Mouse (Mus musculus) left cerebral cortex, postnatal 10 days (tissue): ENCODE data around the gene Clic5. TPM values are rescaled to one million over a fixed set of nuclear protein-coding genes. Genes with fewer than 3 reads are reported as not detected.

Experiments
- DNase-seq, 2 experiments: peaks; one replicate each; pipeline ENCODE4 v3.0.0; 2021 to 2022; ENCODE audit warnings: low spot score in 2 of 2, mixed read lengths in 1 of 2; ENCODE audit errors: extremely low spot score in 1 of 2
- intact Hi-C: fragments of 180-260 bp; cut with DNase I; formaldehyde crosslinking; loops from one replicate; pipeline ENCODE4 v1.15.1; 2025
- total RNA-seq, 2 experiments: library from RNA; stranded (reverse); gene quantifications; 2 replicates each; pipeline ENCODE4 v1.2.3; 2021

Gene Clic5
- total RNA-seq, 2 experiments from 2014 or later: 2.3 to 2.7 TPM

DNA sequence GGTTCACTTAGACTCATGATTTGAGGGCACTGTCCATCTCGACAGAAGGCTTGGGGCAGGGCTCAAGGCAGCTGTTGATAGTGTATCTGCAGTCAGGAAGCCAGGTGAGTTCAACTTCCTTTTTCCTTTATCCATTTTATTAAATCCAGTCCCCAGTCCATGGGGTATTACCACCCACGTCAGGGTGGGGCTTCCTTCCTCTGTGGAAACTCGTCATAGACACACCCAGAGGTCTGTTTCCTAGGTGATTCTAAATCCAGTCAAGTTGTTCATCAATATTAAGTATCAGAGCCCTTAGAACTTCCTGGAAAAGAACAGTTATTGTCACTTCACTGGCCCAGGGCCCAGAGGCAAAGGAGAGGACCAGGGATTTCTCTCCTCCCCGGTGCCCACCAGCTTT, 61.2 kb downstream of the Clic5 start:
- intact Hi-C loops: no loop called here
- DNase-seq: no peak

GRCm38 (mm10) chr17:44252653-44253052, 64.3 kb downstream of the Clic5 start:
- DNase-seq: no peak
- intact Hi-C loops: loop anchor here (10.0 kb wide), 1 partner anchor 368 kb away; no protein-coding TSS in a partner anchor

- intact Hi-C loops: loop anchor here (5.0 to 10.0 kb wide), 2 partner anchors 102 to 370 kb away; no protein-coding TSS in a partner anchor
- no peak for DNase-seq
Observed at GRCm38 (mm10) chr17:44254698-44255097, 66.3 kb downstream of the Clic5 start.

GRCm38 (mm10) chr17:44256583-44256982, 68.2 kb downstream of the Clic5 start:
- DNase-seq: peak; percentile 61 to 79
- intact Hi-C loops: loop anchor here (5.0 to 10.0 kb wide), 2 partner anchors 104 to 372 kb away; no protein-coding TSS in a partner anchor

GRCm38 (mm10) chr17:44259245-44259644, 70.9 kb downstream of the Clic5 start:
- intact Hi-C loops: loop anchor here (5.0 to 10.0 kb wide), 2 partner anchors 107 to 374 kb away; no protein-coding TSS in a partner anchor
- no peak for DNase-seq

DNA sequence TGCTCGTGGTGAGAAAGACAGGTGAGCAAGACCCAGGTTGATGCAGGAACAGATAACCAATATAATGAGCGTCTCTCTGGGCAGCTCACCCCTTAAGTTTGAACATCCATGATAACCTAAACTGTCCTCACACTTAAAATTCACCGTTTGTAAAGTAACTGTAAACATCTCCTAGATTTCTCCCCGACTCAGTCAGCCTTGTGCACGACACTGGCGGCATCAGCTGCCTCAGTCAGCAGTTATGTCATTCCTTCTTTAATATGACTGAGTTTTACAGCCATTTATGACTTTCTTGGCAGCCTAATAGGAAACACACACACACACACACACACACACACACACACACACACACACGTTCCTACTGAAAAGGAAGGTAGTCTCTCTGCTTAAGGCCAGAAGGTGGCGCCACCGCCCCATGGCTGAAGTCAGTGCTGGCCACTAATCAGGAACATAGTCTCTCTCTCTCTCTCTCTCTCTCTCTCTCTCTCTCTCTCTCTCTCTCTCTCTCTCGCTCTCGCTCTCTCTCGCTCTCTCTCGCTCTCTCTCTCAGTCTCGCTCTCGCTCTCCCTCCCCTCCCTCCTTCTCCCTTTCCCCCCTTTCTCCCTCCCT, 73.3 kb downstream of the Clic5 start:
- DNase-seq: peak; percentile 61 to 75
- intact Hi-C loops: loop anchor here (5.0 to 10.0 kb wide), 4 partner anchors 473 to 1143 kb away; no protein-coding TSS in a partner anchor

GRCm38 (mm10) chr17:44270043-44270442, 81.7 kb downstream of the Clic5 start:
- intact Hi-C loops: no loop called here
- no peak for DNase-seq

DNA sequence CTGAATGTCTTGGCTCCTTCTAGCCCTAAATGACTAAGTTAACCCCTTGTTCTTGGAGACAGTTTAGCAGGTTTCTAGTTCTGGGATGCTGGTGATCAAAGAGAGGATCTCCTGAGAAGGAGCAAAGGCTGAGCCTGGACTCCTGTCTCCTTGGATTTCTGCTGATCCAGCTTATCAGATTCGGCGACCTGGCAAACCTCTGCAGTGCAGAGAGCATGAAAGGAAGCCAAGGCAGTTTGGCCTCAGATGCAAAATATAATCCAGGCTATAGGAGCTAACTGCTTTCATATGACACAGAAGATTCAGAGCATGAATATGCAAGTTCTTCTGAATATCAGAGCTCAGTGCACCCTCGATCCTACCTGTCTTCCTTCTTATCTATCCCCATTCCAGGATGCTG, 83.0 kb downstream of the Clic5 start:
- intact Hi-C loops: no loop called here
- DNase-seq: no peak

DNA sequence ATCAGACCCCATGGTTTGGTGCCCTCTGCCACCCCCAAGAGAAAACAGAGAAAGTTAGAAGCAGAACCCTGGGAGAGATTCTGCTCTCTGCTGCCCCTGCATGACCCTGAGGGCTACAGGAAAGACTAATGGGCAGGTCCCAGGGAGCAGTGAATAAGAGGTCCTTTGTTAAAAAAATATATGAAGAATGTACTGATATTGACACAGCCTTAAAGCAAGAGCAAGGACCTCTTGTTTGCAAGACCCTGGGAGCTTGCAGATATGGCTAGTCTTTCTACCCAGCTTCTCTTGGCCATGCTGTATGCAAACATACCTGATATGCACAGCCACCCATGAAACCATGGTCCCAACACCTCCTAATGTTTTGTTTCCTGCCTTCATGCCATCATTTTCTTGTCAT, 86.4 kb downstream of the Clic5 start:
- intact Hi-C loops: no loop called here
- no peak for DNase-seq

DNA sequence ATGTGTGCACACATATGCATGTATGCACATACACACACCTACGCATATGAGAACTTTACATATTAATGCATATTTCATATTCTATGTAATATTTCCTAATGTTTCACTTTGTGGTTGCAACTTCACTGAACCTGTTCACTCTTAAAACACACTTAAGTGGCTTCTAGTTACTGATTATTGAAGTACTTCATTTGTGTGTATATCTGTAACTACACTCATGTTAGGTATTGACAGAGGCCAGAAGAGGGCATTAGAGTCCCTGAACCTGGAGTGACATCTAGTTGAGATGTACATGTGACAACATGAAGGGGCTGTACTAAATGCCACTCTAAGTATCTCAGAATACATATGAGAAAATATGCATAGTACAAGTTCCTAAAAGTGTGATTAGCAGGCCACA, 99.9 kb downstream of the Clic5 start:
- intact Hi-C loops: no loop called here
- no peak for DNase-seq

DNA sequence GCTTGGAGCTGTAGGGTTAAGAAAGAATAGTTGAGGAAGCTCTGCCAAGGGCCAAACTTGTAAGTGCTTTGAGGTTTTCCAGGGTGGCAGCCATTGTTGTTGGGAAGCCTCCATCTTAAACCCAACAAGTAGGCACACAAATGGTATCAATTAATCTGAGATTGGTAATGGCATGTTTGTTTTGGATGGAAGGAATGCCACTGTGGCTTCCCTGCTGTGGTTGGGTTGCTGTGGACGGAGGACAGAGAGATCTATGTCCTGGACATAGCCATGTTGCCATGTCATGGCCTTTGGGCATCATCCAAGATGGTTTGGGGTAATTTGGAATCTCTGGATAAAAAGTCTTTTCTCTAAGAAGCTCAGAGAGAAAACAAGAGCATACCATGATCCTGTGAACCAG, 108.8 kb downstream of the Clic5 start:
- intact Hi-C loops: no loop called here
- DNase-seq: no peak

DNA sequence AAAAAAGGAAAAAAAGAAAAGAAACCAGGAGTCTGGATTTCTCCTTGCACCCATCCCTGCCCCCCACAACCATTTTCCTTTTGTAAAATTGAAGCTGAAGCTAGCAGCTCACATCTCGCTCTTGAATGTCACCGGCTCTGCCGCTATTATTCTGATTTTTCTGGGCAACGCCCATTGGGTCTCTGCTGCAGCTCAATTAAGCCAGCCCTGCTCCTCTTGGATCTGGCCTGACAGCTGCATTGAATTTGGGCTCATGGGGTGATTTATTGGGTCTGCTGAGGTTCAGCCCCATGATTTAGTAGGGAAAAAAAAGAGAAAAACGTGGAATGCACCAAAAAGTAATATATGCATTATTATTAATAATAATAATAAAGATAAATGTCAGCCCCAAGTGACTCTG, 111.9 kb downstream of the Clic5 start:
- DNase-seq: no peak
- intact Hi-C loops: no loop called here

DNA sequence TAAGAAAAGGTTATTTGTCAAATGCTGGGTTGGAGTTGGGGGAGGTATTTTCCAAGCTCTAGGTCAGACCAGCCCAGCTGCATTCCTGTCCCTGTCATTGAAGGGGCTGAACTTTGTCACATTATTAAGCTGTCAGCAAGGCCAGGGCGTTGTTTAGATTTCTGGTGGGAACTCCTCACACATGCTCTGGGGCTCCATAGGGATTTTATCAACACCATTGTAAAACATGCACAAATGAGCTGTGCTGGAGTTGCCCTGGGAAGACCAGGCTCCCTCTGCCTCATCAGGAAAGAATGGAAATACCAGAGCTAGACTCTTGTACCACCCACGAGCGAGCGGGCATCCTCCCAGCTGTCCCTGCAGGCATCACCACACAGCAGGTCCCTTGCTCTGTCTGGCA, 112.3 kb downstream of the Clic5 start:
- DNase-seq: no peak
- intact Hi-C loops: no loop called here

GRCm38 (mm10) chr17:44301224-44301811, 112.9 kb downstream of the Clic5 start:
- DNase-seq: no peak
- intact Hi-C loops: no loop called here

DNA sequence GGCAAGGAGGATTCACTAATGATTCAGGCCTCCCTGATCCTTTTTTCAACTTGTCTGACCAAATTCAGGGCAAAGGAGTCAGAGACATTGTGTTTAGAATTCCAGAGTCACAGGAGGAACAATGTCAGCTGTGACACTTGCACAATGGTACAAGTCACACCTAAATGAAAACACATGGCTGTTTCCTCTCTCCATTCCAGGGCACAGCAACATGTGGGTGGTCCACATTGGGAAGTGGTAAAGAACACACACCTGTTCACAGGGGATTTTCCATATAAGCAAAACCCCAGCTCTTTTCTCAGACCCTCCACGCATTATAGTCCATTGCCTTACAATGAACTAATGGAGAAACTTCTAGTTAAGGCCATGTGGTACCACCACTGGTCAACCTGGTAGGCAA, 115.7 kb downstream of the Clic5 start:
- intact Hi-C loops: no loop called here
- DNase-seq: no peak

- no peak for DNase-seq
- intact Hi-C loops: no loop called here
Observed at GRCm38 (mm10) chr17:44309914-44310622, 121.7 kb downstream of the Clic5 start.

DNA sequence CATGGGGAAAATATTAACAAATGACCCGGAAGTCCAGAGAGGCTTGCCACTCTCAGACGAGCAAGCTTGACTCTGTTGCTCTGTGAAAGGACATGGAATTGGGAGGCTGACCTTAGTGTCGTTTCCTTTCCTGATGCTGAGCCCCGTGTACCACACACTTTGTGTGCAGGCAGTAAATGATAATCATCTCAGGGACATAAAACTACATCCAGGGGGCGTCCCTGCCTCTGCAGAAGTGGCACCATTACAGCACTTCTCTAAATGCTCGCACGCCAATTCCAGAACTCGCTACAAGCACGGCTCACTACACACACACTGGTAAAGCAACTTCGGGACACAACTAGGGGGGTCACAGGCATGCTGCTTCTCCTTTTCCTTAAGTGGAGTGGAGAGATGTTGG, 136.9 kb downstream of the Clic5 start:
- intact Hi-C loops: no loop called here
- DNase-seq: no peak

DNA sequence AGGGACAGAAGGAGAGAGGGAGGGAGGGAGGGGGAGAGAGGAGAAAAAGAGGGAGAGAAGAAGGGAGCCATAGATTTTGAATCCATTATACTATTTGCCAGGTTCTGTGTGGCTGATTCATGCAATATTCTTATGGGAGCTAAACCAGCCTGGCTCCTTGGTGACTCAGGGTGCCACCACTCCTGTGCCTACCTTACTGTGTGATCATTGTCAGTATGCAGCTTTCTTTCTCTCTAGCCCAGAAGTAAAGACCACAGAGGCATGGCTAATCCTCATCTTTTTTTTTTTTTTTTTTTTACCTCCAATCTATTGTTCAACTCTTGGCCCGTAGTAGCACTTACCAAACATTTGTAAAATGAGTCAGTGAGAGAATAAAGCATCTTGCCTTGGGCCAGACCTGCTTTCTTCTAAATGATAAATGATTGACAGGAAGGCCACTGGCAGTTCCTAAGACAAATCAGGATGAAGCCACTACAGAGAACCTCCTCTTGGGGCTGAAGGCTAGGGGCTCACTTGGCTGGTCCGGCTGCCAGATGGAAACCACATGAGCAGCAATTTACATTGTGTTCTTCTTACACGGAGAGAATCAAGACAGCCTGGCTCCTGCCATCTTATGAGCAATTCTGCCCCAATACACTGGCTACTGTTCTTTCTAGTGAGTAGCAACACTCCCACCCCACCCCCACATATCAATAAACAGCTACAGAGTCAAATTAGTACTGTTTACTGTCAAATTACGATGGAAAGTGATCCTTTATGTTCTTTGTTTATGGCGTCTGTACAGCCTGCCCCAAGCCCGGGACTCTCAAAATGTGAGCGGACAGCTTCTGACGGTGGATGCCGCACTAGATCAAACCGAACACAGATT, 139.1 kb downstream of the Clic5 start:
- DNase-seq: no peak
- intact Hi-C loops: no loop called here

DNA sequence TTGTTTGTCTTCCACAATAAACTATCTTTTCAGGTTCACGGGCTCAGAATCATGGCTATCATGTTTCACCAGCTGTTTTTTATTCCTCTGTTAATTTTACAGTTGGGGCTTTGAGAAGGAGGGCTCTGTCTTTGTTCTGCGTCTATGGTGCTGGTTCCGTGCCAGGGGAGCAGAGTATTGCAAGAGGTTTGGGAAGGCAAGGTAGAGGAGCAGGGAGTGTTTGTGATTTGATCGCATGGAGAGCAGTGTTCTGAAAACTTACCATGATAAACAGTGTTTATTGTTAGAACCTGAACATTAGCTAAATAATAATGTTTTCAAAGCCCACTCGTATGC, 139.7 kb downstream of the Clic5 start:
- intact Hi-C loops: no loop called here
- no peak for DNase-seq
